Mouse (Mus musculus) layer of hippocampus, postnatal 25 days (tissue): ENCODE measurements at regions not wholly inside any gene's neighbourhood (a gene's known extent, or its start where the extent isn't known, plus 50 kb on each side); places are given as distances from the start of the nearest gene placed in this dataset.

Experiments used
- DNase-seq, 2 experiments: peaks; one replicate each; pipeline ENCODE4 v3.0.0; 2022; ENCODE audit warnings: mixed read lengths in 2 of 2, low spot score in 1 of 2; ENCODE audit errors: extremely low spot score in 1 of 2

DNA sequence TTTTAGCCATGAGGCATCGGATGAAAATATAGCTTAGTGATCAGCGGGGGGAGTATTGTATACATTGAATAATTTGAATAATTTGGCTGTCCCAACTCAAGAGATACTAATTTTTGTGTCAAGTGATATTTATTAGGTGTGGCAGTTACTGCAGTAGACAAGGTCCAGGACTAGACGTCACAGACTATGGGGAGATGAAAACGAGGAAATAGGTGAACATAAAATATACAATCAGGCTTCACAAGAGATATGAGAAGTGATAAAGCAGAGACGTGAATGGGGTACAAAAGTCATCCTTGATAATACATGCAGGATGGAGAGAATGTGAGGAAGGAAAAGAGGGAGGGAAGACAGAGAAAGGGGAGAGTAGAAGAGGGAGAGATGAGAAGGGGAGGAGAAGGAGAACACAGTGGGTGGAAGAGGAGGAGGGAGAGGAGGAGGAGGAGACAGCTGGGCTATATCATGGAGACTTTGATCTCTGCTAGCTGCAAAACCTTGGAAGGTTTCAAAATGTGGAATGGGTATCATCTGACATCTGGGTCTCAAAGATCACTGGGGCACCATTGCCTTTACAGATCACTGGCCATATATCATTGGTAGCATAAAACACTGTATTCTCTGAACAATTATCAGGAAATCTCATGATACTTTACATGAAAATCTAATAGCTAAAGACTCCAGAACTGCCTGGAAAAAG is 263.0 kb upstream of the Ptger4 start:
- no peak for DNase-seq

- DNase-seq, result no peak
Observed at GRCm38 (mm10) chr15:5507545-5507913, 263.5 kb upstream of the Ptger4 start.

DNA sequence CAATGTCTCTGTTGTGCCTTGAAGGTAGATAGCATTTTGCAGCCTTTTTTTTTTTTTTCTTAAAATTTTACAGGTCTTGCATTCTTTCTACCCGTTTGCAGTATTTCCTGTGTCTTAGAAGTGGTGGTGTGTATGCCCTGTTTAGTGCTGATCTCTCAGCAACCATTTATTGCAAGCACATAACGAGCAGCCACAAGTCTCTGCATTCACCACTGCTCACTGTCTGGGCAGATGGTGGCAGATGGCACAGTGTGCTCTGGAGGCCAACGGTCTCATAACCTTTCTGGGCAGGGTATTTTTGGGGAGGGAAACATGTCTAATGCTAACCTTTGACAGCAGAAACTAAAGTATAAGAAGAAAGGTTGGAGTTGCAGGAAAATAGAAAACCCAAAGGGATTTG is 266.1 kb upstream of the Ptger4 start:
- DNase-seq, result no peak

DNA sequence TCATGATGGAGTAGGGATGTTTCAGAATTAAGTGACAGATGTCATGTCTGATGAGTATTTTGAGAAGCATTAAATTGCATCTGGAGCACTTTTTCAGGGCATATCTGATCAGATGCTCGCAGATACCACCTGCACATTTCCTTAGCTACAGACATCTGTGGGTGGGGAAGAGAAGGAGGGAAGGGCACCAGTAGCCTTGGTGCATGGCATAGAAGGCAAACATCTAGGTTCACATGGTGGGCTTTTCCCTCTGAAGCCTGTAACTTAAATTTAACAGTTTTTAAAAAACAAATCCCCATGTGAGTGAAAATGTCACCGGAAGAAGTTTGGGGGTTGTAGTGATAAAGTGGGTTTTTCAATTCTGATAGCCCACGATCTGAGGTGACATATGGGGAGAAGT is 267.1 kb upstream of the Ptger4 start:
- no peak for DNase-seq

- DNase-seq, result no peak
Observed at GRCm38 (mm10) chr15:5512546-5512945, 268.6 kb upstream of the Ptger4 start.

DNA sequence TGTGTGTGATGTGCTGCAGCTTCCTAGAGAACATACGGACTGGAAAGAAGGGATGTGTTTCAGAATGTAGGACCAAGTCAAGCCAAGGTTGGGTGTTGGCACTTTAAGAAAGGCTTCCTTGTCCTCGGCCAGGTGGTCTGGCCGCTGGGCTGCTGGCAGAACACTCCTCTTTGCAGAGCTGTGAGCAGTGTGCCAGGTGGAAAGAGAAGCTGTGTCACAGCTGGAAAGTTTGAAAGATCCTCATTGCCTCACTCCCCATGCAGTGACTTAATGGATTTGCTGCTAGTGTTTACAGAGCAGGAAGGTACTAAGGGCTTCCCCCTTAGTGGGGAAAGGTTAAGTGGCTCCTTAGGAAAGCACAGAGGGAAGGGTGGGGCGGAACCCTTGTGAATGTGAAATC is 269.2 kb upstream of the Ptger4 start:
- no peak for DNase-seq

DNA sequence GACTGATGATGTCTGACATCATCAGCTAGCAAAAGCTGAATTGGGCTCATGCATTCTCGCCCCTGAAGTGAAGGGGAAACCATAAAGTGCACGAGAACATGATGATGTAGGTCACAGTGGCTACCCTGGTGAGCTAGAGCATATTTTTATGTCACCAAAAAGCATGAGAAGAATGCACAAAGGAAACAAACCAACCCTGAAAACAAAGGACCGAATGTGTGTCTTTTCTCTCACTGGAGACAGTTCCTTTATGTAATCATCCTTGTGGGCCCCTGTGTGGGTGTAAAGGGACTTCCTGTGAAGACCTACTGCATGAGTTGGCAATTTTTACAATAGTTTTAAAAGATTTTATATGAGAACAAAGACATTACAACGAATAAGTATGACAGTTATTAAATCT is 270.2 kb upstream of the Ptger4 start:
- DNase-seq, result no peak

DNA sequence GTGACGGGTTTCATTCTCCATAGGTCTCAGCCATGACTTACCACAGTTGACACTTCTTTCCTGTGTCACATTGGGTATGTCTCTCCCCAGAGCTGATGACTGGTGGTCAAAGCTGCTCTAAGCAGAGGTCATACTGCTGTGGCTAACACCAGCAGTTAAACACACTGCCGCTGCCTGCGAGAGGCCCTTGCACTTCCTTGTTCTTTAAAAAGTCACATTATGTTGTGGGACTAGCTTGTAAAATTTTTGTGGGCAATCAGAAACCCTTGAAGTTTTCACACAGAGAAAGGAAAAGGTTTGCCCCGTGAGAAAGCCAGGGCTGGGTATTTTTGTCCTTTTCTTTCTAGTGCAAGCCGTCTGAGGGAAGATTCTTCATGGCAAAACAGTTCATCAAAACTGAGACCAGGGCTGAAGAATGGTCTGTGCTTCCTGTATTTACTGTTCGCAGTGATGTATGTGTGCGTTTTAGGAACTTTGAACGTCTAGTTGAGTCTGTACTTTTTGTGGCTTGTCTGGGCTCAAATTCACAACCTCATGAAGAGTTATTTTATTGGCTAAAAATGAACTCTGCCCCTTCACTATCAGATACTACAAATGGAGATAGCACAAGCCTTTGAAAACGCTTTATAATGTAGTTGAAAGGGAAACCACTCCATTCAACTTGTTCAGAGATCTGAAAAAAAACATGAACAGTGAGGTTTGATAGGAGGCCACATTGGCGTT is 273.4 kb upstream of the Ptger4 start:
- DNase-seq, result no peak

- DNase-seq, result no peak
Observed at GRCm38 (mm10) chr15:5519552-5519951, 275.6 kb upstream of the Ptger4 start.

- DNase-seq, result no peak
Observed at GRCm38 (mm10) chr15:5519997-5520396, 276.0 kb upstream of the Ptger4 start.

DNA sequence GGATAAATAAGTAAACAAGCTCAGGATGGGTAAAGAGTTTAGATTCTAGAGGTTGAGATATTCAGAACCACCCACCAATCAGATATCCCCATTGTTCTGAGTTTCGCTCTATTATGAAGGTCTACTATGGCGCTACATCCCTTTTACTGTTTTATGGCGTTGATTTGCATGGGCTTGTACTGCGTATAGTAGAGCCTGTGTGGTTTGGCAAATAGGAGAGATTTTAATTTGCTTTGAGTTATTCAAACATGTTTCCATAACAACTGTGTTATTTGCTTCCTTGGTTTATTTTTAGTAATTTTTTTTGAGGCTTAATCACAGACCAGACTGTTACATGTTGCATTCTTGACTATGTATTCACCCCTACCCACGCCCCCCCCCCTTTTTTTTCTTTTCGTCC is 284.6 kb upstream of the Ptger4 start:
- DNase-seq, result no peak

DNA sequence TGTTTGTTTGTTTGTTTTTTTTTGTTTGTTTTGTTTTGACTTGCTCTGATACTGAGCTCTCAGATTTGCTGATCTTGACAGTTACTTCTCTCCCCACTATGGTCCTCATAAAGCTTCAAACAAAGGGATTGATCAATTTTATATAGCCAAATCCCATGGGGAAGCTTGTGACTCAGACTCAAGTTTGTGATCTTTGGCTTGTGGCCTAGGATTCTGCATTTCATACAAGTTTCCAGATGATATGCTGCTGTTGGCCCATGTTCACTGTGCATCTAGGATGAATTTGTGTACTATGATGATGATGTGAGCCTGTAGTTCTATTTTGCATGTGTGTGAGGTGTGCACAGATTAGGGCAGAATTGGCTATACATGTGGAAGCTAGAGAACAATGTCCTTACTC is 289.7 kb upstream of the Ptger4 start:
- DNase-seq, result no peak

DNA sequence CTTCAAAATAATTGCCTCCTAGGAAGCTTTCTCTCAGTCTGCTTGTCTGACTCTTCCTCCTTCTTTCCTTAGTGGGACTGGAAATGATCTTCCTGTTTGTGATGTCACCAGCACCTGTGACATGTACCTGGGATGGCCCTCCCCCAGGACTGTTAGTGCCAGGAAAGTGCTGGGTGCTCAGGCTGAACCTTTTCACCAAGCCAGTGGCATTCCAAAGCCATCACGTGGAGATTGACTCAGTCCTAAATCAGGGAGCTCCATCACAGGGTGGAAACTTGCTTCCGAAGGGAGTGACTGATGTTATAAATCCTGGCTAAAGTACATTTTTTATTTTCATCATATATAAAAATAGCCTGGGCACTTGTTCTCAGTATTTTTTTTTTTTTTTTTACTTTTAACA is 293.4 kb upstream of the Ptger4 start:
- no peak for DNase-seq

DNA sequence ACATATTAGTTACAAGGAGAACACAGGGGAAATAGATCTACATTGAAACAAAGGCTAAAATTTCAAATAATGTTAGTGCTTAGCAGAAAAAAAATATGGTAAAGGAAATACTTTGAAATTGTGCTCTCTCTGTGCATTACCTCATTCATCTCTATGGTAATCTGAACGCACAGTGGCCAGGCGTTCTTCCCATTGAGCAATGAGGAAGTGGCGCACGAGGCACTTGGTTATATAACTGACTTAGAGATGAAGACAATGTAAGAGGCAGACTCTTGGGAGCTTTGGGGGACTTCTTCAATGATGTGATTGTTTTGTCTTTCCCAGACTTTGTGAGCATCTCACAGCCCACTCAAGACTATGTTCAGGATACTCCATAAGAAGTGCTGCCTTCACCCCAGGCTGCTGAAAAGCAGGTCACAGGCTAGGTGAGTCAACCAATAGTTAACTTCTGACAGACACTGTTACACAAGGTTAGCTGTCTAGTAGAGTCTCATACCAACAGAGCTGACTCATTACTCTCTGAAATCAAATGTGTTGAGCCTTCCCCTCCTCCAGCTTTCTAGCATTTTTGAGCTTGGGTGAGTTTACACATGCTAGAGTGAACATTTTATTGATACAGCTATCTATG is 295.4 kb upstream of the Ptger4 start:
- DNase-seq, result no peak

DNA sequence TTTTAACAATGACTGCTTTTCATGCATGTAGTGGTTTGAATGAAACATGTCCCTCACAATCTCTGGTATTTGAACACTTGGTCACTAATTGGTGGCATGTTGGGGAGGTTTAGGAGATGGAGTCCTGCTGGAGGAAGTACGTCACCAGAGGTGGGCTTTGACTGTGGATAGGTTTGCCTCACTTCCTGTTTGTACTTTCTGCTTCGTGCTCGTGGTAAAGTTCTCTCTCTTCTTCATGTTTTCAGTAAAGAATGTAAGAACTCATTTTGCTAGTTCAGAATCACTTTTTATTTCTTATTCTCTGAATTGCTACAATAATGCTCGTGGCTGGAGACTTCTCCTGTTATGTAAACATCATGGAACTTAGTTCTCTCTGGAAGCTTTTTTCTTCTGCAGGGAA is 310.5 kb upstream of the Ptger4 start:
- DNase-seq, result no peak

DNA sequence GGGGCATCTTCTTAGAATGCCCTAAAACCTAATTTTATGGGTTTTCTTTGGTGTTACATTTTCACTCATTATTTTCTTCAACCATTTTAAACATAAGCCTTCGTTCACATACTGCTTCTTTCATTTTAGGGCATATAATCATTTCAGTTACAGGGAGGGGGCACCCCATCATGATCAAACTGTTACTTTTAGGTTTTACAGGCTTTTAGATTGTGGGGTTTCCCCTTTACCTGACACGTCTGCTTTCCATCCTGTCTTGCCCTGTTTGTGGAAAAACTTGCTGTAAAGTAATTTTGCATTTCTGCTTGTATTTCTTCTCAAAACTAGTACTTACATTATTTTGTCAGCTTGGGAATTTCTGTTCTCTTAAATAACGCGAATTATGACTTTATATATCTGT is 310.9 kb upstream of the Ptger4 start:
- DNase-seq, result no peak

- DNase-seq, result no peak
Observed at GRCm38 (mm10) chr15:5555381-5556066, 311.5 kb upstream of the Ptger4 start.

- DNase-seq, result no peak
Observed at GRCm38 (mm10) chr15:5561783-5562182, 317.8 kb upstream of the Ptger4 start.

DNA sequence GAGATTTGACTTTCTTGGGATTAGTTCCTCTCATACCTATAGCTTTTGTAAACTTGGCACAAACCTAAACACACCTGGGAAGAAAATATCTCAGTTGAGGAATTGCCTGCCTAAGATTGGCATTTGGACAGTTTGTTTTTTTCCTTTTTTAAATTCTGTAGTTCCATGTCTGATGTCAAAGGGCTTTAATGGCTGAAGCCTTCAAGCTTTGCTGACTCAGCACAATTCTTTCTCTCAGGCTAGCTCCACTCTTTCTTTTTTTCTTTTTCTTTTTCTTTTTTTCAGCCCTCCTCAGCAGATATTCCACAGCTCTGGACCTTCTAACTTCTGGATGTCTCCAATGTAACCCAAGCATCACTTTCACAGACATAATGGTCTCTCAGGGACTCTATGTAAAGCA is 330.4 kb upstream of the Ptger4 start:
- no peak for DNase-seq

GRCm38 (mm10) chr15:5579559-5579958 is 335.6 kb upstream of the Ptger4 start:
- DNase-seq, result no peak

GRCm38 (mm10) chr15:5580416-5580815 is 336.4 kb upstream of the Ptger4 start:
- DNase-seq, result no peak
